Mouse (Mus musculus) megakaryocyte, embryonic 14.5 days (primary cell): ENCODE results near the gene Sumf2. TPM values are rescaled to one million over a fixed set of nuclear protein-coding genes. Genes with fewer than 3 reads are reported as not detected.
"Not testable (repeated sequence)": the region's sequence is repeated elsewhere in the genome, so short reads cannot be mapped to it uniquely, and the experiment has no call there.

ENCODE experiments used
- H3K27me3 ChIP-seq: replicated peaks from 2 replicates; pipeline ENCODE3; 2012; ENCODE audit warnings: inconsistent platforms
- H3K36me3 ChIP-seq: replicated peaks from 2 replicates; pipeline ENCODE3; 2012; ENCODE audit warnings: low read length, inconsistent platforms, mixed read lengths
- H3K4me1 ChIP-seq: 2 replicates; pipeline ENCODE4 v1.6.1; 2012; ENCODE audit warnings: inconsistent platforms
- H3K4me3 ChIP-seq: replicated peaks from 2 replicates; pipeline ENCODE3; 2012; ENCODE audit warnings: moderate library complexity, mild to moderate bottlenecking, inconsistent platforms
- H3K9me3 ChIP-seq: 2 replicates; pipeline ENCODE4 v1.6.1; 2012; ENCODE audit warnings: inconsistent platforms
- FLI1 ChIP-seq: IDR thresholded peaks from 2 replicates; pipeline ENCODE4 v1.6.1; 2012; ENCODE audit warnings: low read length, inconsistent platforms, mixed read lengths
- GATA1 ChIP-seq: IDR thresholded peaks from 3 replicates; pipeline ENCODE4 v1.6.1; 2012; ENCODE audit warnings: mixed read lengths, low read length, inconsistent platforms, borderline replicate concordance
- polyA plus RNA-seq: library from polyadenylated mRNA; stranded (reverse); fragments of >175 nt; gene quantifications from 2 replicates; pipeline ENCODE4 v1.2.3, GENCODE M21; 2012; ENCODE audit warnings: low replicate concordance; ENCODE audit not compliant: insufficient read depth

Sumf2 gene
- polyA plus RNA-seq, 1 experiment: 32.9 TPM

DNA sequence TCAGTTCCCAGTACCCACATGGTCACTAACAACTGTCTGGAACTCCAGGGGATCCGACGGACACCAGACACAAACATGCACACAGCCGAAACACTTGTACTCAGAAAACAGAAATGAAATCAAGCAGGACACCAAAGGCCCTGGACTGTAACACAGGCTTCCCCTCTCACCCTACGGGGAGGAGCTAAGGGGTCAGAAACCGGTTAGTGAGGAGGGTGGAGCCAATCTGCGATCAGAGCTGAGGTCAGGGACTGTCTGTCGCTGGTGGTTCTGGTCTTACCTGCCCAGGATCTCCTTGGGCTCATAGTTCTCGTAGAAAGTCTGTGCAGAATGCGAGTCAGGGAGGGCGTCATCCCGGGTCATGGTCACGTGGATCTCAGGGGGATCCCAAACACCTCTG is 27.2 kb downstream of the Sumf2 start:
- Histone ChIP-seq H3K4me1 (peaks cover 22% of the 10 kb centered on the region), H3K9me3 (no peaks in the 10 kb centered on the region), H3K27me3 (peaks cover 5% of the 10 kb centered on the region), H3K4me3 (no peak overlapping the region), H3K36me3 (peaks cover 3% of the 10 kb centered on the region)
- TF ChIP-seq FLI1 (no peak), GATA1 (no peak)

- Histone ChIP-seq H3K9me3 (no peaks in the 10 kb centered on the region), H3K4me3 (no peak overlapping the region), H3K4me1 (peaks cover 23% of the 10 kb centered on the region), H3K27me3 (peaks cover 5% of the 10 kb centered on the region), H3K36me3 (peaks cover 11% of the 10 kb centered on the region)
- TF ChIP-seq FLI1: no peak
- no peak for TF ChIP-seq GATA1
These were observed 28.3 kb downstream of the Sumf2 start for GRCm38 (mm10) chr5:129875098-129875497.

DNA sequence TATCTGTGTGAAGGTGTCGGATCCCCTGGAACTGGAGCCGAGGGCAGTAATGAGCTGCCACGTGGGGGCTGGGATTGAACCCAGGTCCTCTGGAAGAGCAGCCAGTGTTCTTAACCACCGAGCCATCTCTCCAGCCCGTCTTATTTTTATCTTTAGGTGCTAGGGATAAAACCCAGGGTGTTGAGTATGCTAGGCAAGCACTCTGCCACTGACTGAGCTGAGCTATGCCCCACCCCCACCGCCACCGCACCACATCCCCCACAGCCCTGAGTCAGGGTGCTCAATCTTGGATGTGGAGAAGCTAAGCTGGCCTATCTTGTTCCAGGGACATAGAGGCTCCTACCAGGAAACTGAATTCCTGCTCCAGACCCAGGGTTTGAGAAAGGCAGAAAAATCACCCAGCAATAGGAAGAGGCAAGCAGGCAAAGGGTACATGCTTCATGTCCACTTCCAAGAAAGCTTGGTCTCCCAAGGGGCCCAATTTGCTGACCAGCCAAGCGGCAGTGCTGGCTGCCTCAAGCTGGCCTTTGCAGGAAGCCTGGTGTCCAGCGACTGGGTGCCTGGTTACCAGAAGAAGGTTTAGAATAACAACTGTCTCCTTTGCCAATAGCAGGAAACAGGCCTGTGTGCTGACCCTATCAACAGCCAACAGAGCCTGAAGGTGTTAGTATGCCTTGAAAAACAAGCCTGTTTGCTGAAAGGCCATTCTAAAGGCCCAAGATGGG is 31.1 kb downstream of the Sumf2 start:
- no peak for TF ChIP-seq FLI1
- TF ChIP-seq GATA1: no peak
- H3K36me3 ChIP-seq: peaks cover 37% of the 10 kb centered on the region
- no peaks in the 10 kb centered on the region for H3K9me3 ChIP-seq
- H3K4me1 ChIP-seq: peaks cover 23% of the 10 kb centered on the region
- no peak overlapping the region for H3K4me3 ChIP-seq
- peaks cover 5% of the 10 kb centered on the region for H3K27me3 ChIP-seq

DNA sequence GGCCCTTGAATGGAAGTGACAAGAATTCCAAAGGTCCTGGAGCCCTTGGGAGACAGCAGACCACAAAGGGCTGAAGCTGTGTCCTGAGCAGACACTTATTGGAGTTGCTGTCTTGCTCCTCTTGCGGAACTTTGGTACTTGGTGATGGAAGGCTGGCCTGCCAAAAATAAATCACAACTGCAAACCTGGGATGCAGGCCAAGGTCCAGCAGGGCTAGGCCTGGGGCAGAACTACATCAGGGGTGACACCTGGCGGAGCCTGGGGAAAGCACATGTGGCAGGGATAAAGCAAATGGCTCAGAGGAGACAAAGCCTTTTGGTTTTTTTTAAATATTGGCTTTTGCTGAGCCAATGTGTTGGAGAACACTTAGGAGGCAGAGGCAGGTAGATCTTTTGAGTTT is 32.2 kb downstream of the Sumf2 start:
- Histone ChIP-seq H3K4me3 (no peak overlapping the region), H3K27me3 (no peaks in the 10 kb centered on the region), H3K9me3 (no peaks in the 10 kb centered on the region), H3K4me1 (peaks cover 26% of the 10 kb centered on the region), H3K36me3 (peaks cover 45% of the 10 kb centered on the region)
- TF ChIP-seq FLI1 (no peak), GATA1 (no peak)

GRCm38 (mm10) chr5:129879888-129880287 is 33.1 kb downstream of the Sumf2 start:
- Histone ChIP-seq H3K9me3 (no peaks in the 10 kb centered on the region), H3K4me3 (no peak overlapping the region), H3K36me3 (peaks cover 54% of the 10 kb centered on the region)

DNA sequence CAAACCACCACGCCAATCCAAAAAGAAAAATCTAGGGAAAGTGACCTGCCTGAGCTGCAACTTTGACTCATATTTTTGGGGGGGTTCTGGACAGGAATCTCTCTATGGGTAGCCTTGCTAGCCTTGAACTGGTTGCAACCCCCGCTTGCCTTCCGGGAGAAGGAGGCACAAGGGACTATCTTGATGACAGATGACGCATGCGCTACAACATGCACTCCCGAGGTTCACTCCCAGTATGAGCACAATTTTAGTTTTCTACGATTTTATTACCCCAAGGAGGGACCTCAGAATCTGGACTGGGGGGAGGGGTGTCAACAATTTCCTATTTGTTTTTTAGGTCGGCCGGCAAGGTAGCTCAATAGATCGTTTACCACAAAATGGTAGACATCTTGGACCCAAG is 39.5 kb downstream of the Sumf2 start:
- H3K36me3 ChIP-seq: peaks cover 38% of the 10 kb centered on the region
- H3K4me1 ChIP-seq: peaks cover 29% of the 10 kb centered on the region
- H3K27me3 ChIP-seq: no peaks in the 10 kb centered on the region
- TF ChIP-seq FLI1: no peak
- TF ChIP-seq GATA1: no peak
- H3K9me3 ChIP-seq: 0 out of 2 replicates have a peak, but pooled peaks cover 3% of the 10 kb centered on the region
- peak overlapping the region; percentile 97 for H3K4me3 ChIP-seq

More at GRCm38 (mm10) chr5:129879888-129880287, 33.1 kb downstream of the Sumf2 start:
- TF ChIP-seq FLI1 (no peak), GATA1 (no peak)
- Histone ChIP-seq H3K4me1 (peaks cover 30% of the 10 kb centered on the region), H3K27me3 (no peaks in the 10 kb centered on the region)

DNA sequence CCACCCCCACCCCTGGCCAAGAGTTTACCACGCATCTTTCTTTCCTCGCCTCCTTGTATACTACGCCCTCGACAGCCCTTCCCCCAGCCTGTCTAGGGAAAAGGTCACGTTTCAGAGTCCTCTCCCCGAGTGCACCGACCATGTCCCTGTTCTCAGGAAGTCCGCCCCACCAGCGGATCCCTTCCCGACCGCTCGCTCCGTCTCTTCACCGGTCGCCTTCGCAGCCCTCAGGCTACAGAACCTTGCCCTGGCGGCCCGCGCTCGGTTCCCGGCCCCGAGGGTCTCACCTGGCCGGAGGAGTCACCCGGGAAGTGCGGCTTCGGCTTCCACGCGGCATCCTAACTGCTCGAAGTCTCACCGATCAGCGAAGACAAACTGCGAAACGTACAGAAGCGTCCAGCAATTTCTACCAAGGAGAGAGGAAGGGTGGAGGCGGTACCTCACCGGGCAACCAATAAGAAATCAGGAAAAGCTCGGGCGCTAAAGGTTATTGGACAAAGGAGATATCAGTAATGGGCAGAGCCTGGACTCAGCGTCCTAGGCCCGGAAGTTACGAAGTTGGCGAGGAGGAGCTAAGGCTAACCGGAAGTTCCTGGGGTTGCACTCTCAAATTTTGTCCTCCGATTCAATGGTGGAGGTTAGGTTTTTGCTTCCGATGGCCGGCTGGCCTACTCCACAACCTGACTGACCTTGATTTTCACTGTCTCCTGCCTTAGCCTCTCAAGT is 40.3 kb downstream of the Sumf2 start, which contains the start of gene Chchd2:
TSS of gene Chchd2 (minus strand) at position 560 of the 726 bp plus-strand sequence.
- Histone ChIP-seq H3K4me3 (peak within 1 kb of the TSS; percentile 97), H3K36me3 (peaks cover 30% of the 10 kb centered on the region), H3K4me1 (peaks cover 29% of the 10 kb centered on the region), H3K9me3 (0 out of 2 replicates have a peak, but pooled peaks cover 3% of the 10 kb centered on the region), H3K27me3 (no peaks in the 10 kb centered on the region)
- no peak for TF ChIP-seq GATA1
- TF ChIP-seq FLI1: no peak

- not testable (repeated sequence) for H3K9me3 ChIP-seq, H3K36me3 ChIP-seq, H3K27me3 ChIP-seq, H3K4me3 ChIP-seq
- peaks cover 17% of the 10 kb centered on the region for H3K4me1 ChIP-seq
These were observed 43.6 kb downstream of the Sumf2 start for GRCm38 (mm10) chr5:129890390-129890789.

- Histone ChIP-seq H3K4me1 (peaks cover 16% of the 10 kb centered on the region), H3K36me3 (no peaks in the 10 kb centered on the region), H3K27me3 (no peaks in the 10 kb centered on the region), H3K9me3 (no peaks in the 10 kb centered on the region), H3K4me3 (peak within 1 kb of the TSS; percentile 92)
- TF ChIP-seq GATA1 (no peak), FLI1 (no peak)
These were observed 48.7 kb downstream of the Sumf2 start, which contains the start of gene Zbed5 for GRCm38 (mm10) chr5:129895198-129896088. Zbed5 (plus strand) TSS chr5:129895723.
